Mouse (Mus musculus) intestine, postnatal 0 days (tissue): ENCODE measurements around the gene Itln1. TPM values are rescaled to one million over a fixed set of nuclear protein-coding genes. Genes with fewer than 3 reads are reported as not detected.

Source experiments
- ATAC-seq: fragments of 200-750 bp; cut with Nextera tagmentation; 2 replicates; pipeline ENCODE4 v1.8.0; 2017; ENCODE audit warnings: mild to moderate bottlenecking, moderate TSS enrichment, moderate library complexity
- H3K27ac ChIP-seq: fragments of 300-500 bp; sonication (generic); 2 replicates; pipeline ENCODE4 v1.5.1; 2014; ENCODE audit warnings: mild to moderate bottlenecking, low read depth, low read length, moderate library complexity
- H3K27me3 ChIP-seq: fragments of 300-500 bp; sonication (generic); replicated peaks from 2 replicates; pipeline ENCODE4 v1.6.1; 2014; ENCODE audit warnings: low read length, mixed read lengths; ENCODE audit not compliant: control insufficient read depth, insufficient read depth
- H3K36me3 ChIP-seq: fragments of 300-500 bp; sonication (generic); 2 replicates; pipeline ENCODE4 v1.6.1; 2014; ENCODE audit warnings: mild to moderate bottlenecking, moderate library complexity; ENCODE audit not compliant: control insufficient read depth, insufficient read depth
- H3K4me1 ChIP-seq: fragments of 300-500 bp; sonication (generic); replicated peaks from 2 replicates; pipeline ENCODE4 v1.6.1; 2014; ENCODE audit warnings: antibody characterized with exemption, low read length, mixed read lengths; ENCODE audit not compliant: control insufficient read depth, insufficient read depth
- H3K4me2 ChIP-seq: fragments of 300-500 bp; sonication (generic); replicated peaks from 2 replicates; pipeline ENCODE4 v1.6.1; 2014; ENCODE audit warnings: low read depth, mild to moderate bottlenecking, moderate library complexity
- H3K4me3 ChIP-seq: fragments of 300-500 bp; sonication (generic); 2 replicates; pipeline ENCODE4 v1.5.1; 2014; ENCODE audit warnings: low read depth, low read length
- H3K9ac ChIP-seq: fragments of 300-500 bp; sonication (generic); 2 replicates; pipeline ENCODE4 v1.6.1; 2014; ENCODE audit warnings: mild to moderate bottlenecking, low read depth, low read length
- H3K9me3 ChIP-seq: fragments of 300-500 bp; sonication (generic); 2 replicates; pipeline ENCODE4 v1.6.1; 2016; ENCODE audit warnings: mixed run types; ENCODE audit not compliant: control insufficient read depth
- CTCF ChIP-seq: sonication (generic); IDR thresholded peaks from 2 replicates; pipeline ENCODE4 v1.5.1; 2016; ENCODE audit warnings: low read depth, mild to moderate bottlenecking, control low read depth, antibody characterized with exemption, moderate library complexity
- WGBS: fragments of 180-500 bp; shearing (Covaris S2); extraction: QIAGEN DNeasy Blood & Tissue Kit; methylation state at CpG from one replicate; pipeline ENCODE4 v1.1.7; 2014; 5-methylcytosine and 5-hydroxymethylcytosine counted together
- polyA plus RNA-seq: library from polyadenylated mRNA; unstranded; fragments of >200 nt; fragmentation: Nextera tagmentation; extraction: Ambion mirVana; gene quantifications from 2 replicates; pipeline ENCODE4 v1.2.1, GENCODE M21; 2015

Gene Itln1
- polyA plus RNA-seq, 1 experiment from 2014 or later = 3.0 TPM

GRCm38 (mm10) chr1:171499856-171500255 lies 35.2 kb downstream of the Itln1 start:
- Histone ChIP-seq H3K4me3 (no peak overlapping the region), H3K27me3 (no peaks in the 10 kb centered on the region), H3K36me3 (no peaks in the 10 kb centered on the region), H3K27ac (no peak overlapping the region), H3K4me2 (no peak overlapping the region), H3K9me3 (no peaks in the 10 kb centered on the region), H3K4me1 (no peaks in the 10 kb centered on the region; the same call in 1 of the 2 replicates), H3K9ac (no peak overlapping the region)
- 82% methylated on average over 5 of the region's 5 CpGs for WGBS
- no peak for TF ChIP-seq CTCF
- no peak for ATAC-seq

- H3K9me3 ChIP-seq = no peaks in the 10 kb centered on the region
- no peak overlapping the region for H3K4me3 ChIP-seq
- ATAC-seq = no peak
- H3K27me3 ChIP-seq = no peaks in the 10 kb centered on the region
- no peak overlapping the region for H3K4me2 ChIP-seq
- H3K4me1 ChIP-seq = no peaks in the 10 kb centered on the region
- 91% methylated on average over 6 of the region's 6 CpGs for whole genome bisulfite sequencing
- H3K36me3 ChIP-seq = no peaks in the 10 kb centered on the region
- H3K9ac ChIP-seq = no peak overlapping the region
- no peak overlapping the region for H3K27ac ChIP-seq
- TF ChIP-seq CTCF = no peak
Measured at GRCm38 (mm10) chr1:171495371-171495770, 39.7 kb downstream of the Itln1 start.

GRCm38 (mm10) chr1:171494241-171494640 lies 40.9 kb downstream of the Itln1 start:
- WGBS = 91% methylated on average over 13 of the region's 13 CpGs
- Histone ChIP-seq H3K36me3 (no peaks in the 10 kb centered on the region), H3K9me3 (no peaks in the 10 kb centered on the region), H3K27me3 (no peaks in the 10 kb centered on the region), H3K4me3 (no peak overlapping the region), H3K4me1 (no peaks in the 10 kb centered on the region), H3K9ac (no peak overlapping the region), H3K27ac (no peak overlapping the region), H3K4me2 (no peak overlapping the region)
- no peak for ATAC-seq
- TF ChIP-seq CTCF = no peak

GRCm38 (mm10) chr1:171478968-171479367 lies 56.1 kb downstream of the Itln1 start:
- no peak overlapping the region for H3K4me3 ChIP-seq
- H3K36me3 ChIP-seq = no peaks in the 10 kb centered on the region
- no peak overlapping the region for H3K9ac ChIP-seq
- no peaks in the 10 kb centered on the region for H3K27me3 ChIP-seq
- ATAC-seq = 0 out of 2 replicates have a peak, but pooled peaks have one; percentile 17
- 0 out of 2 replicates have a peak, but pooled peaks cover 2% of the 10 kb centered on the region for H3K9me3 ChIP-seq
- no peaks in the 10 kb centered on the region for H3K4me1 ChIP-seq
- no peak overlapping the region for H3K27ac ChIP-seq
- 33% methylated on average over 2 of the region's 2 CpGs for WGBS
- H3K4me2 ChIP-seq = no peak overlapping the region
- peak; percentile 90 for TF ChIP-seq CTCF

GRCm38 (mm10) chr1:171477758-171478545 lies 57.1 kb downstream of the Itln1 start:
- 40% methylated on average over 27 of the region's 27 CpGs for WGBS
- Histone ChIP-seq H3K4me2 (peak overlapping the region; percentile 55), H3K9ac (0 out of 2 replicates have a peak overlapping the region, but pooled peaks have one; percentile 8), H3K9me3 (0 out of 2 replicates have a peak, but pooled peaks cover 2% of the 10 kb centered on the region), H3K27me3 (no peaks in the 10 kb centered on the region), H3K36me3 (no peaks in the 10 kb centered on the region), H3K4me3 (peak overlapping the region; percentile 25), H3K4me1 (no peaks in the 10 kb centered on the region), H3K27ac (peak overlapping the region; percentile 42)
- peak; percentile 98 for ATAC-seq
- TF ChIP-seq CTCF = no peak

GRCm38 (mm10) chr1:171477123-171477522 lies 58.0 kb downstream of the Itln1 start:
- no peak overlapping the region for H3K9ac ChIP-seq
- H3K27me3 ChIP-seq = no peaks in the 10 kb centered on the region
- H3K4me2 ChIP-seq = no peak overlapping the region
- H3K4me1 ChIP-seq = no peaks in the 10 kb centered on the region
- H3K4me3 ChIP-seq = no peak overlapping the region
- WGBS = 72% methylated on average over 8 of the region's 8 CpGs
- no peak for ATAC-seq
- 0 out of 2 replicates have a peak, but pooled peaks cover under 1% of the 10 kb centered on the region for H3K9me3 ChIP-seq
- no peak for TF ChIP-seq CTCF
- no peaks in the 10 kb centered on the region for H3K36me3 ChIP-seq
- no peak overlapping the region for H3K27ac ChIP-seq
